Mouse (Mus musculus): ENCODE measurements around the gene Tmem198. TPM values are rescaled to one million over a fixed set of nuclear protein-coding genes. Genes with fewer than 3 reads are reported as not detected.
A peak's percentile ranks its signal among the peaks of the same experiment; 100 is the strongest.

Gene Tmem198
- polyA plus RNA-seq, 1 experiment from 2014 or later, result 0.83 TPM

DNA sequence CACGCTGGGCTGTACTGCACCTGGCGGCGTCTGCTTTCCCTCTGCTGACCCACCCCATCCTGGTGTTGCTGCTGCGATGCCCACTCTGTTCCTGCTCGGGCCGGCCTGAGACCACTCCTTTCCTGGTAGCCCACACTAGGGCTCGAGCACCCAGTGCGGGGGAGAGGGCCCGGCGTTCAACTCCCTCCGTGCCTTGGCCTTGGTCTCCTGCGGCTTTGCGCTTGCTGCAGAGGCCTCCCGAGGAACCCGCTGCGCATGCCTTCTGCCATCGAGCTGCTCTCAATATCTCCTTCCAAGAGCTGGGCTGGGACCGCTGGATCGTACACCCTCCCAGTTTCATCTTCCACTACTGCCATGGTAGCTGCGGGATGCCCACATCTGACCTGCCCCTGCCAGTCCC, 30.3 kb downstream of the Tmem198 start:
- Histone ChIP-seq H3K27ac (no peak overlapping the region), H3K4me1 (peaks cover 32% of the 10 kb centered on the region), H3K4me2 (replicated peaks) (no peak overlapping the region), H3K9ac (no peak overlapping the region; the same call in 1 of the 2 replicates), H3K27me3 (peaks cover 7% of the 10 kb centered on the region; the same call in 1 of the 2 replicates), H3K36me3 (no peaks in the 10 kb centered on the region; the same call in 1 of the 2 replicates), H3K4me3 (no peak overlapping the region), H3K9me3 (no peaks in the 10 kb centered on the region)
- no peak for ATAC-seq (ENCODE audit: low FRiP score, low read depth)
- WGBS, result 54% methylated on average over 20 of the region's 20 CpGs

- no peak for ATAC-seq (ENCODE audit: low FRiP score, low read depth)
- Histone ChIP-seq H3K4me3 (no peak overlapping the region), H3K27ac (no peak overlapping the region), H3K4me1 (peaks cover 26% of the 10 kb centered on the region), H3K9me3 (no peaks in the 10 kb centered on the region), H3K4me2 (replicated peaks) (no peak overlapping the region), H3K27me3 (peaks cover 7% of the 10 kb centered on the region; the same call in 1 of the 2 replicates), H3K9ac (no peak overlapping the region), H3K36me3 (no peaks in the 10 kb centered on the region; the same call in 1 of the 2 replicates)
- WGBS, result 73% methylated on average over 5 of the region's 5 CpGs
Measured at GRCm38 (mm10) chr1:75510154-75510553, 30.8 kb downstream of the Tmem198 start.

GRCm38 (mm10) chr1:75511437-75512210, 32.3 kb downstream of the Tmem198 start:
- no peak for ATAC-seq (ENCODE audit: low FRiP score, low read depth)
- Histone ChIP-seq H3K9ac (no peak overlapping the region), H3K9me3 (no peaks in the 10 kb centered on the region), H3K27ac (peak overlapping the region; percentile 35; the same call in 1 of the 2 replicates), H3K4me3 (no peak overlapping the region), H3K27me3 (peaks cover 7% of the 10 kb centered on the region; the same call in 1 of the 2 replicates), H3K36me3 (no peaks in the 10 kb centered on the region; the same call in 1 of the 2 replicates), H3K4me2 (replicated peaks) (no peak overlapping the region), H3K4me1 (peaks cover 23% of the 10 kb centered on the region)
- 55% methylated on average over 4 of the region's 4 CpGs for WGBS

- H3K36me3 ChIP-seq, result no peaks in the 10 kb centered on the region; the same call in 1 of the 2 replicates
- H3K4me3 ChIP-seq, result no peak overlapping the region
- H3K9me3 ChIP-seq, result no peaks in the 10 kb centered on the region
- no peak overlapping the region for H3K4me2 ChIP-seq (replicated peaks)
- H3K9ac ChIP-seq, result no peak overlapping the region
- H3K27me3 ChIP-seq, result peaks cover 7% of the 10 kb centered on the region; the same call in 1 of the 2 replicates
- ATAC-seq (ENCODE audit: low FRiP score, low read depth), result no peak
- 88% methylated on average over 3 of the region's 3 CpGs for WGBS
- H3K27ac ChIP-seq, result no peak overlapping the region
- peaks cover 14% of the 10 kb centered on the region for H3K4me1 ChIP-seq
Measured at GRCm38 (mm10) chr1:75512550-75512949, 33.2 kb downstream of the Tmem198 start.

GRCm38 (mm10) chr1:75516703-75517380, 37.5 kb downstream of the Tmem198 start:
- 76% methylated on average over 15 of the region's 15 CpGs for WGBS
- Histone ChIP-seq H3K4me1 (peaks cover 19% of the 10 kb centered on the region), H3K36me3 (no peaks in the 10 kb centered on the region), H3K4me3 (no peak overlapping the region), H3K27ac (no peak overlapping the region), H3K9me3 (no peaks in the 10 kb centered on the region), H3K4me2 (replicated peaks) (no peak overlapping the region), H3K9ac (no peak overlapping the region), H3K27me3 (no peaks in the 10 kb centered on the region)
- no peak for ATAC-seq (ENCODE audit: low FRiP score, low read depth)

GRCm38 (mm10) chr1:75517984-75518383, 38.7 kb downstream of the Tmem198 start:
- WGBS, result 57% methylated on average over 4 of the region's 4 CpGs
- Histone ChIP-seq H3K4me2 (replicated peaks) (no peak overlapping the region), H3K4me3 (no peak overlapping the region), H3K4me1 (peaks cover 26% of the 10 kb centered on the region), H3K36me3 (no peaks in the 10 kb centered on the region), H3K9ac (no peak overlapping the region), H3K27me3 (no peaks in the 10 kb centered on the region), H3K9me3 (no peaks in the 10 kb centered on the region), H3K27ac (no peak overlapping the region; the same call in 1 of the 2 replicates)
- ATAC-seq (ENCODE audit: low FRiP score, low read depth), result no peak

GRCm38 (mm10) chr1:75518427-75518826, 39.1 kb downstream of the Tmem198 start:
- no peaks in the 10 kb centered on the region for H3K27me3 ChIP-seq
- H3K36me3 ChIP-seq, result no peaks in the 10 kb centered on the region
- peaks cover 26% of the 10 kb centered on the region for H3K4me1 ChIP-seq
- no peak overlapping the region for H3K4me3 ChIP-seq
- H3K4me2 ChIP-seq (replicated peaks), result no peak overlapping the region
- H3K9me3 ChIP-seq, result no peaks in the 10 kb centered on the region
- H3K9ac ChIP-seq, result no peak overlapping the region
- no peak overlapping the region; the same call in 1 of the 2 replicates for H3K27ac ChIP-seq
- 92% methylated on average over 4 of the region's 4 CpGs for WGBS
- ATAC-seq (ENCODE audit: low FRiP score, low read depth), result no peak

- Histone ChIP-seq H3K4me3 (no peak overlapping the region), H3K27ac (peak overlapping the region; percentile 97; the same call in 1 of the 2 replicates), H3K36me3 (0 out of 2 replicates have a peak, but pooled peaks cover 1% of the 10 kb centered on the region), H3K4me1 (peaks cover 26% of the 10 kb centered on the region), H3K9ac (no peak overlapping the region), H3K9me3 (no peaks in the 10 kb centered on the region), H3K27me3 (no peaks in the 10 kb centered on the region), H3K4me2 (replicated peaks) (no peak overlapping the region)
- no peak for ATAC-seq (ENCODE audit: low FRiP score, low read depth)
- 68% methylated on average over 5 of the region's 5 CpGs for WGBS
Measured at GRCm38 (mm10) chr1:75519576-75519975, 40.2 kb downstream of the Tmem198 start.

DNA sequence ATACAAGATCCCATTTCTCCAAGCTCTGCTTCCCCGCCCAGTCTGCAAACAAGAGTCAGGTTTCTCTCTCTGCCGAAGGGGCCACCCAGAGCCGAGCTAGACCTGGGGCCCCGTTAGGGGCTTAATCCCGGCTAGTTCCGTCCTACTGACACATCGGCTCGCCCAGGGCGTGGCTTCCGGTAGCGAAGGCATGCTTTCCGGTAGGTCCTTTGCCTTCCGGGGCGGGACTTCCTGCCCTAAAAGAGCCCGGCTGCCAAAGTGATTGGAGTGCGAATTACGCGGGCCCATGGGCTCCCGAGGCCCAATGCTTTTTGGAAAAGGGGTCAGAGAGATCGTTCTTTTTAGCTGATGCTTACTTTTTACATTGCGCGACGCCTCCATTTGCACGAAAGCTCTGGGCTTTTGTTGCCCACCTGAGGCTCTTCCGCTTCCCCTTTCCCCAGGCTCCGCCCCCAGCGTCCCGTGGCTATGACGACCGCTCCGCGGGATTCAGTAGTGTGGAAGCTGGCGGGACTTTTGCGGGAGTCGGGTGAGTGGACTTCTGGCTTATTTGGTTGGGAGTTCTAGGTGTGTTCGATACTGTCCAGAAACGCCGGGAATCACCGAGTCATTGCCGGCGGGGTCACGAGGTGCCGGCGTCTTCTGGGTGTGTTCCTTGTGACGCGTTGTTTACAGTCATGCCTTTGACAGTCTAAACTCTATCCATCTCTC, 42.1 kb downstream of the Tmem198 start, which contains the start of gene Stk11ip:
Gene Stk11ip, plus strand, starts transcription at position 209 of the 711 bp plus-strand sequence.
- Histone ChIP-seq H3K9me3 (no peaks in the 10 kb centered on the region), H3K36me3 (peaks cover 20% of the 10 kb centered on the region), H3K9ac (peak within 1 kb of the TSS; percentile 60), H3K4me3 (peak within 1 kb of the TSS; percentile 65), H3K27me3 (no peaks in the 10 kb centered on the region), H3K27ac (peak within 1 kb of the TSS; percentile 97), H3K4me1 (peaks cover 26% of the 10 kb centered on the region), H3K4me2 (replicated peaks) (peak within 1 kb of the TSS; percentile 72)
- under 1% methylated on average over 46 of the region's 46 CpGs for WGBS
- peak; percentile 98 for ATAC-seq (ENCODE audit: low FRiP score, low read depth)

DNA sequence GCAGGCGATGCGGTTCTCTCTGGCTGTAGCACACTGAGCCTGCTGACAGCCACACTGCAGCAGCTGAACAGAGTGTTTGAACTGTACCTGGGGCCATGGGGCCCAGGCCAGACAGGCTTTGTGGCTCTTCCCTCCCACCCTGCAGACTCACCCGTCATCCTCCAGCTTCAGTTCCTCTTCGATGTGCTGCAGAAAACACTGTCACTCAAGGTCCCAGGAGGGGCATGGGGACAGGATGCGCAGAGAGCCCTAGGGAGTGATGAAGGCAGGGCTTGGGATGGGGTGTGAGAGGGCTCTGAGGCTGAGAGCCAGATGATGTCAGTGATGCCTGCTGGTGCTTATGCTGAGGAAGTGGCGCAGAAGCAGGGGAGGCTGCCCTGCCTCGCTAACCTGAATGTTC, 45.3 kb downstream of the Tmem198 start:
- no peaks in the 10 kb centered on the region for H3K27me3 ChIP-seq
- no peak for ATAC-seq (ENCODE audit: low FRiP score, low read depth)
- H3K36me3 ChIP-seq, result peaks cover 52% of the 10 kb centered on the region
- H3K9me3 ChIP-seq, result no peaks in the 10 kb centered on the region
- H3K4me2 ChIP-seq (replicated peaks), result no peak overlapping the region
- WGBS, result 87% methylated on average over 7 of the region's 7 CpGs
- peaks cover 14% of the 10 kb centered on the region for H3K4me1 ChIP-seq
- H3K9ac ChIP-seq, result no peak overlapping the region
- H3K27ac ChIP-seq, result no peak overlapping the region
- H3K4me3 ChIP-seq, result no peak overlapping the region

DNA sequence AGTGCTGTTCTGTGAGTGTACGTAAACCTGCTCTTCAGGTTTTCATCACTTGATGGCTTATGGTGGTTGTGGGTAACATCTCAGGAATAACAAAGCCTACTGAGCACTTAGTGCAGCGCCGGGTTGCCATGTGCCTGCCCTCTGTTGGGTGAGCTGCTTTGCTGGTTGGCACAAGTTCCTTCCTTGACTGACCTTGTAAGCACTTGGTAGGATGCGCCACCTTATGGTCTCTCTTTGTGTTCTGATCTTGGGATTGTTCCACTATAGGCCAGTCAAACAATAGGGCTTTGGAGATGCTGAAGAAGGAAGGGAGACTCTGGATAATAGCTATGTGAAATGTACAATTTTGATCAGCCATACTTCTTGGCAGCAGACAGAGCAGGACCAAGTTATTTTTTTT, 51.2 kb downstream of the Tmem198 start:
- ATAC-seq (ENCODE audit: low FRiP score, low read depth), result no peak
- no peaks in the 10 kb centered on the region for H3K27me3 ChIP-seq
- no peaks in the 10 kb centered on the region for H3K9me3 ChIP-seq
- WGBS, result 83% methylated on average over 4 of the region's 4 CpGs
- no peak overlapping the region for H3K4me2 ChIP-seq (replicated peaks)
- no peak overlapping the region for H3K27ac ChIP-seq
- no peaks in the 10 kb centered on the region for H3K4me1 ChIP-seq
- no peak overlapping the region for H3K4me3 ChIP-seq
- no peak overlapping the region for H3K9ac ChIP-seq
- peaks cover 91% of the 10 kb centered on the region for H3K36me3 ChIP-seq
